Mouse (Mus musculus): ENCODE results near the gene Cldn9.

DNA sequence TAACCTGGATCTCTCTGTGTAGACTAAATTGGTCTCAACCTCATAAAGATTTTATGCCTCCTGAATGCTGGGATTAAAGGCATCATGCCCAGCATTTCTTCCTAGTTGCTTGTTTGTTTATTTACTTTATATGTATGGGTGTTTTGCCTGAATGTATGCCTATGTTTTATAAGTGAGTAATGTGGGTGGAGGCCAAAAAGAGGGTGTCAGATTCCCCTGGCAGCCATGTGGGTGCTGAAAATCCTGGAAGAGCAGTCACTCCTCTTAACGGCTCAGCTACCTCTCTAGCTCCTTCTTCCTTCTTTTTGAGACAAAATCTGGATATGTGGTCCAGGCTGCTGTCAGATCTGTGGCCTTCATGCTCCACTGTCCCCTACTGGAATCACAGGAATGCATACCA lies 46.6 kb upstream of the Cldn9 start:
- TF ChIP-seq GATA1 (IDR thresholded peaks at IDR 0.05; ENCODE audit: borderline replicate concordance, low read length), result no peak
- TF ChIP-seq CTCF (IDR thresholded peaks at IDR 0.05; ENCODE audit: low read depth, low read length), result no peak
- TF ChIP-seq POLR2AphosphoS5 (IDR thresholded peaks at IDR 0.05; ENCODE audit: insufficient replicate concordance, low read depth, low read length), result no peak
- TF ChIP-seq TAL1 (conservative IDR thresholded peaks at IDR 0.05; ENCODE audit: low read depth, low read length), result no peak
